ENCODE assay signal across 13 mouse cellular contexts in genomic region chr14:76721751-76722150, GRCm38 (mm10).
"Had no signal": no experiment of that assay in that cellular context is flagged by ENCODE, and none has a peak within 500 bp of the region (broad histone marks: within the 10 kb centered on the region; RNA-seq: fewer than 3 reads in every experiment).

No protein-coding gene starts in this region.

- H3K9ac ChIP-seq: intestine, embryonic 15.5 days; limb, embryonic 13.5 days; liver, embryonic 15.5 days; lung, embryonic 15.5 days; midbrain, embryonic 13.5 days; stomach, embryonic 15.5 days had no signal

- H3K4me1 ChIP-seq: intestine, embryonic 15.5 days; liver, embryonic 15.5 days had no signal

- H3K27ac ChIP-seq: intestine, embryonic 15.5 days; layer of hippocampus, adult 2 months; limb, embryonic 13.5 days; liver, embryonic 15.5 days; lung, embryonic 15.5 days; midbrain, embryonic 13.5 days; stomach, embryonic 15.5 days had no signal

- H3K4me3 ChIP-seq: intestine, embryonic 15.5 days; layer of hippocampus, adult 2 months; limb, embryonic 13.5 days; liver, embryonic 15.5 days; lung, embryonic 15.5 days; midbrain, embryonic 13.5 days; stomach, embryonic 15.5 days had no signal

- H3K9me3 ChIP-seq: intestine, embryonic 15.5 days; liver, embryonic 15.5 days; lung, embryonic 15.5 days; stomach, embryonic 15.5 days had no signal

- H3K36me3 ChIP-seq: intestine, embryonic 15.5 days; limb, embryonic 13.5 days; liver, embryonic 15.5 days; lung, embryonic 15.5 days; midbrain, embryonic 13.5 days; stomach, embryonic 15.5 days had no signal

- H3K4me2 ChIP-seq: intestine, embryonic 15.5 days; limb, embryonic 13.5 days; liver, embryonic 11.5 days; liver, embryonic 15.5 days; lung, embryonic 15.5 days; midbrain, embryonic 13.5 days; stomach, embryonic 15.5 days had no signal

- H3K27me3 ChIP-seq: intestine, embryonic 15.5 days; limb, embryonic 13.5 days; liver, embryonic 15.5 days; lung, embryonic 15.5 days; midbrain, embryonic 13.5 days; stomach, embryonic 15.5 days had no signal

- DNase-seq: kidney, adult 8-10 months; left cerebral cortex, postnatal 4 days; right cerebral cortex, adult 18-20 months; right cerebral cortex, postnatal 25 days; thymus, postnatal 36 days had no signal

- ATAC-seq: intestine, embryonic 15.5 days; midbrain, embryonic 13.5 days had no signal
